Mouse (Mus musculus) cortical plate, adult 2 months (tissue): ENCODE measurements around the gene Fgf15.

Experiments used
- CTCF ChIP-seq: fragments of 200-500 bp; IDR thresholded peaks from 2 replicates; pipeline ENCODE4 v1.5.1; 2011; ENCODE audit warnings: mild to moderate bottlenecking, control low read depth, low read length; ENCODE audit not compliant: insufficient read depth; ENCODE audit errors: extremely low read depth
- POLR2A ChIP-seq: fragments of 200-500 bp; IDR thresholded peaks from 2 replicates; pipeline ENCODE4 v1.6.1; 2011; ENCODE audit warnings: mild to moderate bottlenecking, low read length, control low read depth; ENCODE audit not compliant: insufficient read depth; ENCODE audit errors: extremely low read depth

DNA sequence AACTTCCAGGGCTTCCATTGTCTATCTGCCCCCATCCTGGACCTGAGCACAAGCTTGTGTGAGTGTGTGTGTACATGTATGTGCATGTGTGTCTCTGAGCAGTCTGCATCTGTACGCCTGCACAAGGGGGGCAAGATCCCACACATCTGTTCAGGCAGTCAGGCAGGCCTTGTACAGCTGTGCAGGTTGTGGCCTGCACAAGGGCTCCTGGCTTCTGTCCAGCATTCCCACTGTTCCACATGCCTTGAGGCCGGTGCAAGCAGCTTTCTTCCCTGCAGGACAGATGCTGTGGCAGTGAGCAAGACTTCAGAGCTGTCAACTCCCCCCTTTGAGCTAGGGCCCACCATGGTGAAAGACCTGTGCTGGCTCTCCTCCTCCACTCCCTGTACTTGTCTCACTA lies 13.2 kb upstream of the Fgf15 start:
- TF ChIP-seq CTCF (no peak), POLR2A (no peak)
